Mouse (Mus musculus): Measurements from ENCODE around the gene Tpo. TPM values are rescaled to one million over a fixed set of nuclear protein-coding genes. Genes with fewer than 3 reads are reported as not detected.
A peak's percentile ranks its signal among the peaks of the same experiment; 100 is the strongest.

The Tpo gene
- polyA plus RNA-seq, 1 experiment, result not detected

GRCm38 (mm10) chr12:30102891-30103565 lies 29.4 kb downstream of the Tpo start:
- Histone ChIP-seq H3K4me3 (ENCODE audit: insufficient read depth, low read depth, low read length) (no peak overlapping the region), H3K27ac (ENCODE audit: insufficient read depth, low read depth, low read length) (no peak overlapping the region), H3K4me1 (ENCODE audit: control insufficient read depth, insufficient read depth, low read length) (no peaks in the 10 kb centered on the region)
- TF ChIP-seq POLR2A (IDR thresholded peaks at IDR 0.05; ENCODE audit: insufficient read depth, low read depth, low read length), result no peak
- TF ChIP-seq CTCF (IDR thresholded peaks at IDR 0.05; ENCODE audit: insufficient read depth, low read depth, low read length), result peak; percentile 31; the same call in 1 of the 2 replicates
- 54% methylated on average over 29 of the region's 29 CpGs for WGBS

DNA sequence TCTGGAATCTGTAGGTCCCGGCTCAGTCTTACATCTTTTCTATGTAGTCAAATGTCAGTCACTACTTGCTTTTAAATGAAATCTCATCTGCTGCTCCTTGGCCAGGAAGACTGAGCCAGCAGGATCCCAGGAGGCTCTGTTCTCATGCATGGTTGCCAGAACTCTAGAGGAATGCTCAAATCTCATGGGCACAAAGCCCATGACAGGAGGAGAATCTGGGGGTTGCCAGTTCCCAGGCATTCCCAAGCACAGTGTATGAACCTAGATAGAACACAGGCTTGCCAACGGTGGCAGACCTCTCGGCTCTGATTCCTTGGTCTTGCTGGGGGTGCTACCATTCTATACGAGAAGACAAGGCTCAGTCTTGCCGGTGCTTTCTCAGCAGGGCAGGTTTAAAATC lies 40.3 kb downstream of the Tpo start:
- no peak overlapping the region for H3K4me3 ChIP-seq (ENCODE audit: insufficient read depth, low read depth, low read length)
- WGBS, result 60% methylated on average over 5 of the region's 5 CpGs
- no peak for TF ChIP-seq CTCF (IDR thresholded peaks at IDR 0.05; ENCODE audit: insufficient read depth, low read depth, low read length)
- TF ChIP-seq POLR2A (IDR thresholded peaks at IDR 0.05; ENCODE audit: insufficient read depth, low read depth, low read length), result no peak
- H3K4me1 ChIP-seq (ENCODE audit: control insufficient read depth, insufficient read depth, low read length), result no peaks in the 10 kb centered on the region
- no peak overlapping the region for H3K27ac ChIP-seq (ENCODE audit: insufficient read depth, low read depth, low read length)

- Histone ChIP-seq H3K27ac (ENCODE audit: insufficient read depth, low read depth, low read length) (no peak overlapping the region), H3K4me3 (ENCODE audit: insufficient read depth, low read depth, low read length) (no peak overlapping the region), H3K4me1 (ENCODE audit: control insufficient read depth, insufficient read depth, low read length) (no peaks in the 10 kb centered on the region)
- 72% methylated on average over 3 of the region's 3 CpGs for WGBS
- TF ChIP-seq POLR2A (IDR thresholded peaks at IDR 0.05; ENCODE audit: insufficient read depth, low read depth, low read length) (no peak), CTCF (IDR thresholded peaks at IDR 0.05; ENCODE audit: insufficient read depth, low read depth, low read length) (no peak)
Observed at GRCm38 (mm10) chr12:30083971-30084370, 48.5 kb downstream of the Tpo start.

GRCm38 (mm10) chr12:30077056-30077455 lies 55.4 kb downstream of the Tpo start:
- H3K4me1 ChIP-seq (ENCODE audit: control insufficient read depth, insufficient read depth, low read length), result no peaks in the 10 kb centered on the region
- 94% methylated on average over 11 of the region's 11 CpGs for WGBS
- H3K27ac ChIP-seq (ENCODE audit: insufficient read depth, low read depth, low read length), result no peak overlapping the region
- H3K4me3 ChIP-seq (ENCODE audit: insufficient read depth, low read depth, low read length), result no peak overlapping the region
- TF ChIP-seq POLR2A (IDR thresholded peaks at IDR 0.05; ENCODE audit: insufficient read depth, low read depth, low read length) (no peak), CTCF (IDR thresholded peaks at IDR 0.05; ENCODE audit: insufficient read depth, low read depth, low read length) (no peak)

DNA sequence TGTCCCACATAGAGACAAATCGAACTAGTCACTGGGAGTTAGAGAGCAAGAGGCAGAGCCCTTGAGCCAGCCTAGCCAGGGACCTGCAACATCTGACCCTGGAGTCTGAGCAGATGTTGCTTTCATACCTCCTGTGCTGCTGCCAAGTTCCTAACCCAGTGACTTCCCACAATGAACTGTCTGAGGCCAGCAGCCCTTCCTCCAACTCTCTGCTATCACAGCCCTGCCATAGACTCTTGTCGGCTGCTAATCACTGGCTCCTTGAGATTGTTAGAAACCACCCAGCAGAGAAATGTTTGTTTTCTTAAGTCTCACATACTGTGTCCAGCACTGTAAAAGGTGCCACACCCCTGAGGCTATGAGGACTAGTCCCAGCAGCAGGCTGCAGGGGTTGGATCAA lies 56.1 kb downstream of the Tpo start:
- 80% methylated on average over 2 of the region's 2 CpGs for WGBS
- no peak for TF ChIP-seq POLR2A (IDR thresholded peaks at IDR 0.05; ENCODE audit: insufficient read depth, low read depth, low read length)
- no peak for TF ChIP-seq CTCF (IDR thresholded peaks at IDR 0.05; ENCODE audit: insufficient read depth, low read depth, low read length)

DNA sequence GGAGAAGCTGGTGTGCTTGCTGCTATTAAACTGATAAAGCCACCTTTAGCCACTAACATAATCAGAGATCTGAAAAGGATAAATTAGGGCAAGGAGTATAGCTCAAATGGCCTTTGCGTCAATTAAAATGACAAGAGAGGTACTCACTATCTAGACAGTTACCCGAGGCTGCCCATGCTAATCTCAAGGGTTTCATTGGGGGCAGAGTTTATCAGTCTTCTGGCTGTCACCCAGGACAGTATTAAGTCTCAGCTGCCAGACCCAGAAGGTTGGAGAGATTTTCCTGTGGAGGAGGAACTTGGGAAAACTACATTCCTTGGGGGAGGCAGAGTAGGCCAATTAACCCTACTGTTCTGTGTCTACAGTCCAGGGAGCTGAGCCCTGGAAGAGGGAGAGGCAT lies 63.1 kb downstream of the Tpo start:
- WGBS, result 82% methylated on average over 2 of the region's 2 CpGs
- TF ChIP-seq POLR2A (IDR thresholded peaks at IDR 0.05; ENCODE audit: insufficient read depth, low read depth, low read length) (no peak), CTCF (IDR thresholded peaks at IDR 0.05; ENCODE audit: insufficient read depth, low read depth, low read length) (no peak)
- Histone ChIP-seq H3K4me3 (ENCODE audit: insufficient read depth, low read depth, low read length) (no peak overlapping the region), H3K27ac (ENCODE audit: insufficient read depth, low read depth, low read length) (no peak overlapping the region), H3K4me1 (ENCODE audit: control insufficient read depth, insufficient read depth, low read length) (no peaks in the 10 kb centered on the region)

More for the DNA sequence above, 56.1 kb downstream of the Tpo start:
- no peak overlapping the region for H3K27ac ChIP-seq (ENCODE audit: insufficient read depth, low read depth, low read length)
- H3K4me3 ChIP-seq (ENCODE audit: insufficient read depth, low read depth, low read length), result no peak overlapping the region
- H3K4me1 ChIP-seq (ENCODE audit: control insufficient read depth, insufficient read depth, low read length), result no peaks in the 10 kb centered on the region

DNA sequence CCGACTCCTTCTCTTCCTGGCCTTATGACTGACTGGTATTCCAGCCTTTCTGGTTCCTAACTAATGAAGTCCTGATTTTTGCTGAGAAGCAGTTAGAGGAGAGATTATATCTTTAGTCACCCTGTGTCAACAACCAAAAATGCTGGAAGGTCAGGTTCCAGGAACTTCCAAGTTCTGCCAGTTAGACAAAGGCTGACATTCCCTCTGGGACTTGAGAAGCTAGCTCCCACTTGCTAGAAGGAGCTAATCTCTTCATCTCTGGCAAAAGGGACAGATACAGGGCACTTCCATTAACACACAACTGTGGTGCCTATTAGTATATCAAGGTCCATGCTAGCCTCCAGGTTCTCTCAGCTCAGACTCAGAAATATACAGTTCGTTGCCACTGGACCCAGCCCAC lies 64.6 kb downstream of the Tpo start:
- 98% methylated on average over 2 of the region's 2 CpGs for WGBS
- Histone ChIP-seq H3K4me3 (ENCODE audit: insufficient read depth, low read depth, low read length) (no peak overlapping the region), H3K4me1 (ENCODE audit: control insufficient read depth, insufficient read depth, low read length) (no peaks in the 10 kb centered on the region), H3K27ac (ENCODE audit: insufficient read depth, low read depth, low read length) (no peak overlapping the region)
- no peak for TF ChIP-seq CTCF (IDR thresholded peaks at IDR 0.05; ENCODE audit: insufficient read depth, low read depth, low read length)
- no peak for TF ChIP-seq POLR2A (IDR thresholded peaks at IDR 0.05; ENCODE audit: insufficient read depth, low read depth, low read length)

GRCm38 (mm10) chr12:30062118-30062505 lies 70.3 kb downstream of the Tpo start:
- WGBS, result 57% methylated on average over 6 of the region's 6 CpGs

GRCm38 (mm10) chr12:30061503-30062117 lies 70.8 kb downstream of the Tpo start:
- Histone ChIP-seq H3K4me1 (ENCODE audit: control insufficient read depth, insufficient read depth, low read length) (no peaks in the 10 kb centered on the region), H3K4me3 (ENCODE audit: insufficient read depth, low read depth, low read length) (no peak overlapping the region), H3K27ac (ENCODE audit: insufficient read depth, low read depth, low read length) (no peak overlapping the region)
- no peak for TF ChIP-seq CTCF (IDR thresholded peaks at IDR 0.05; ENCODE audit: insufficient read depth, low read depth, low read length)
- no peak for TF ChIP-seq POLR2A (IDR thresholded peaks at IDR 0.05; ENCODE audit: insufficient read depth, low read depth, low read length)
- WGBS, result 48% methylated on average over 1 of the region's 1 CpGs

More at GRCm38 (mm10) chr12:30062118-30062505, 70.3 kb downstream of the Tpo start:
- no peaks in the 10 kb centered on the region for H3K4me1 ChIP-seq (ENCODE audit: control insufficient read depth, insufficient read depth, low read length)
- no peak overlapping the region for H3K4me3 ChIP-seq (ENCODE audit: insufficient read depth, low read depth, low read length)
- TF ChIP-seq CTCF (IDR thresholded peaks at IDR 0.05; ENCODE audit: insufficient read depth, low read depth, low read length) (no peak), POLR2A (IDR thresholded peaks at IDR 0.05; ENCODE audit: insufficient read depth, low read depth, low read length) (no peak)
- no peak overlapping the region for H3K27ac ChIP-seq (ENCODE audit: insufficient read depth, low read depth, low read length)

Data from olfactory bulb, adult 2 months (tissue).